Mouse (Mus musculus): ENCODE results near the gene Arl4d. TPM values are rescaled to one million over a fixed set of nuclear protein-coding genes. Genes with fewer than 3 reads are reported as not detected.

Gene Arl4d
- total and polyA plus RNA-seq, 2 experiments = 21.0 to 87.9 TPM

DNA sequence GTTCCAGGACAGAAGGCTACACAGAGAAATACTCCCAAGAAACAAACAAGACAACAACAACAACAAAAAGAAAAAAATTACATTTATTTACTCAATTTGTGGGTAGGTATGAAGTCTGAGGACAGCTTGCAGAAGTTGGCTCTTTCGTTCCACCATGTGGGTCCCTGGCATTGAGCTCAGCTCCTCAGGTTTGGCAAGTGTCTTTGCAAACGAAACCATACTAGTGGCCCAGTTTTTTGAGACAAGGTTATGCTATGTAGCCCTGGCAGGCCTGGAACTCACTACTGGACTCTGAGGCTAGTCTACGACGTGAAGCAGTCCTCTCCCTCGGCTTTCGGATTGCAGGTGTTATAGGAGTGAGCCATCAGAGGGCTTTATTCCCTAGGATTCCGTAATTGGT lies 34.6 kb downstream of the Arl4d start:
- TF ChIP-seq POLR2A (IDR thresholded peaks at IDR 0.05; ENCODE audit: extremely low read depth, insufficient read depth, low read length) (no peak), CTCF (IDR thresholded peaks at IDR 0.05; ENCODE audit: low read depth, low read length) (no peak)
- 22% methylated on average over 7 of the region's 7 CpGs for WGBS
- Histone ChIP-seq H3K9ac (ENCODE audit: low read depth, low read length) (peak overlapping the region; percentile 10; the same call in 1 of the 2 replicates), H3K36me3 (ENCODE audit: control insufficient read depth, insufficient read depth, low read length) (no peaks in the 10 kb centered on the region), H3K4me1 (ENCODE audit: control insufficient read depth, insufficient read depth, low read length) (peaks cover 29% of the 10 kb centered on the region), H3K27me3 (ENCODE audit: control insufficient read depth, insufficient read depth, low read length) (no peaks in the 10 kb centered on the region), H3K79me2 (ENCODE audit: control insufficient read depth, insufficient read depth, low read length) (no peaks in the 10 kb centered on the region), H3K27ac (replicated peaks; ENCODE audit: insufficient read depth, low read depth, low read length) (peak overlapping the region; percentile 94), H3K4me3 (ENCODE audit: insufficient read depth, low read depth, low read length) (no peak overlapping the region)
- no peak for DNase-seq (ENCODE audit: extremely low read depth, low read depth, low spot score)

DNA sequence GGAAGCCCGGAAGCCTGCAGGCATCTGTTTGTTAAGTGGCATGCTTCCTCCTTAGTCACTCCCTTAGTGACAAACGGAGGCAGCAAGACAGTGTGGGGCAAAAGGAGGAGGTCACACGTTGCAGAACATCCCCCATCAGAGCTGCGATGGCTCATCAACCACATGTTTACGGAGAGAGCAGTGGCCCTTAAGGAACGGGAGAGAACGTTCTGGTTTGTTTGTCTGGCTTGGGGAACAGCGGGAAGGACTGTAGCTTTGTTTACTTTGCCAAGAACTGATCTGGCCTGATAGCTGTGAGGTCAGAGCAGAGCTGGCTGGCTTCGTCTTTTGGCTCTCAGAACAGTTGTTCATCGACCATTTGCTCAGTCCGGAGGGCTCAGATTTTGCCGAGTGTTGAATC lies 35.1 kb downstream of the Arl4d start:
- DNase-seq (ENCODE audit: extremely low read depth, low read depth, low spot score) = peak; percentile 99
- H3K27ac ChIP-seq (replicated peaks; ENCODE audit: insufficient read depth, low read depth, low read length) = peak overlapping the region; percentile 94
- H3K9ac ChIP-seq (ENCODE audit: low read depth, low read length) = 0 out of 2 replicates have a peak overlapping the region, but pooled peaks have one; percentile 1

DNA sequence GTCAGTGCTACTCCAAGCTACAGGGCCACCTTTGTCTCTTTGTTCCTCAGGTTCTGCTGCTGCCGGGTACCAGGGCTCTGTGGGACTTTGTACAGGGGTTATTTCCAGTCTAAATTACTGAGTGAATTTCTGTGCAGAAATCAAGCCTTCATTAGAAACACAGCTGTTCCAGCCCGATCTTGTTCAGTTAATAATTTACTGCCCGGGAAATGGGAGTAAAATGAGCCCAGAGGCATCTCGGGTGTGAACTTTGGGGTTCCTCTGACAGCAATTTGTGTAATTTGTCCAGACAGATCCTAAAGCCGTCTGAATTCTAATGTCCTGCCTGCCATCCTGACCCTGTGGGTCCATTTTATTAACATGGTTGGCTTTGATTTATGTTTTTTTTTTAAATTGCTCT lies 38.7 kb downstream of the Arl4d start:
- H3K27ac ChIP-seq (replicated peaks; ENCODE audit: insufficient read depth, low read depth, low read length) = peak overlapping the region; percentile 94
- peaks cover 48% of the 10 kb centered on the region for H3K4me1 ChIP-seq (ENCODE audit: control insufficient read depth, insufficient read depth, low read length)
- H3K4me3 ChIP-seq (ENCODE audit: insufficient read depth, low read depth, low read length) = no peak overlapping the region
- no peaks in the 10 kb centered on the region for H3K79me2 ChIP-seq (ENCODE audit: control insufficient read depth, insufficient read depth, low read length)
- H3K27me3 ChIP-seq (ENCODE audit: control insufficient read depth, insufficient read depth, low read length) = no peaks in the 10 kb centered on the region
- WGBS = 18% methylated on average over 5 of the region's 5 CpGs
- peak overlapping the region; percentile 3; the same call in 1 of the 2 replicates for H3K9ac ChIP-seq (ENCODE audit: low read depth, low read length)
- peak; percentile 93 for DNase-seq (ENCODE audit: extremely low read depth, low read depth, low spot score)
- H3K36me3 ChIP-seq (ENCODE audit: control insufficient read depth, insufficient read depth, low read length) = no peaks in the 10 kb centered on the region
- TF ChIP-seq CTCF (IDR thresholded peaks at IDR 0.05; ENCODE audit: low read depth, low read length) (no peak), POLR2A (IDR thresholded peaks at IDR 0.05; ENCODE audit: extremely low read depth, insufficient read depth, low read length) (no peak)

More for the DNA sequence above, 35.1 kb downstream of the Arl4d start:
- Histone ChIP-seq H3K36me3 (ENCODE audit: control insufficient read depth, insufficient read depth, low read length) (no peaks in the 10 kb centered on the region), H3K4me3 (ENCODE audit: insufficient read depth, low read depth, low read length) (no peak overlapping the region), H3K79me2 (ENCODE audit: control insufficient read depth, insufficient read depth, low read length) (no peaks in the 10 kb centered on the region), H3K27me3 (ENCODE audit: control insufficient read depth, insufficient read depth, low read length) (no peaks in the 10 kb centered on the region), H3K4me1 (ENCODE audit: control insufficient read depth, insufficient read depth, low read length) (peaks cover 31% of the 10 kb centered on the region)
- 4% methylated on average over 12 of the region's 12 CpGs for WGBS
- TF ChIP-seq POLR2A (IDR thresholded peaks at IDR 0.05; ENCODE audit: extremely low read depth, insufficient read depth, low read length) (no peak), CTCF (IDR thresholded peaks at IDR 0.05; ENCODE audit: low read depth, low read length) (no peak)

DNA sequence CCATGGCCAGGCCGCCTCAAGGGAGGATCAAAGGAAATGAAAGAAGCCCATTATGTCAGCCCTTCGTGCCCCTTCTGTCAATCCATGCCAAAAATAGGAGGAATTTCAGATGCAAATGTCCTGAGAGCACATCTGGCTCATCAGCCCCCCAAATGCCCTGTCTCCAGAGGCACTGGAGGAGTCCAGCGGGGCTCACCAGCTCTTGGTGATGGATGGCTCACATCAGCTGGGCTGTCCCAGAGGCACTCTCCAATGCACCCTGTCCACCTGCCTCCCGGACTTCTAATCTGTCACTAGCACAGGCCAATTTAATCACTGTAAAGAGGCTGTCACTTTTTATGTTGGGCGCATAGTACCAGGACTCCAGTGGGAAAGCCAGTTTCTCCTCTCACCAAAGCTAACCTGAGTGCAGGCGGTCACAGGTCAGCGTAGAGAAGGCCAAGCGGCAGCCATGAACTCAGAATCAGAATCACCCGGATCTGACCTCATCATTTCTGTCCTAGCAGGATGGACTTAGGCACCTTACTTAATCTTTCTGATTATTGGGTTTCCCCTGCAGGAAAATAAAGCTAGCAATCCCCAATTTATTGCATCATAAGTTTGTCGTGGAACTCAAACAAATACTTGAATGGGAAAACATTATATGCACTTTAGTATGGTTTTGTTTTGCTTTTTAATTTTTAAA lies 41.6 kb downstream of the Arl4d start:
- Histone ChIP-seq H3K79me2 (ENCODE audit: control insufficient read depth, insufficient read depth, low read length) (no peaks in the 10 kb centered on the region), H3K27ac (replicated peaks; ENCODE audit: insufficient read depth, low read depth, low read length) (peak overlapping the region; percentile 91), H3K36me3 (ENCODE audit: control insufficient read depth, insufficient read depth, low read length) (no peaks in the 10 kb centered on the region), H3K4me3 (ENCODE audit: insufficient read depth, low read depth, low read length) (no peak overlapping the region), H3K9ac (ENCODE audit: low read depth, low read length) (peak overlapping the region; percentile 53), H3K27me3 (ENCODE audit: control insufficient read depth, insufficient read depth, low read length) (no peaks in the 10 kb centered on the region), H3K4me1 (ENCODE audit: control insufficient read depth, insufficient read depth, low read length) (peaks cover 31% of the 10 kb centered on the region)
- no peak for TF ChIP-seq POLR2A (IDR thresholded peaks at IDR 0.05; ENCODE audit: extremely low read depth, insufficient read depth, low read length)
- no peak for TF ChIP-seq CTCF (IDR thresholded peaks at IDR 0.05; ENCODE audit: low read depth, low read length)
- DNase-seq (ENCODE audit: extremely low read depth, low read depth, low spot score) = peak; percentile 99
- WGBS = 45% methylated on average over 10 of the region's 10 CpGs

DNA sequence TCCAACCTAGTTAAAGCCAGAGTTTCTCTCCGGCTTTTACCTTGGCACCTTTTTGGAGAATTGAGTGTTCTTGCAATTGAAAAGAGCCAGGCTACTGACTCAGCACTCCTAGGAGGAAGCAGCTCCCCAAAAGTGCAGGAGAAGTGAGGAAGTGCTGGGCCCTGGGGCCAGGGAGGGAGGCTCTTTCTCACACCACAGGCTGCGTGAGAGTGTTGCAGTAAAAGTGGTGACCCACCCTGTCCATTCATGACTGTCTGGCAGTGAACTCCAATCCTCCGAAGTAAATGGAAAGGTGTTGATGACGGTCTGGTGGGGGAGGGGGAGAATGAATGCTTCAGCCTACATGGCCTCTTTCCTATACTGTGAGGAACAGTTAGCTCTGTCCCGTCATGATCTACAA lies 43.1 kb downstream of the Arl4d start:
- Histone ChIP-seq H3K79me2 (ENCODE audit: control insufficient read depth, insufficient read depth, low read length) (no peaks in the 10 kb centered on the region), H3K27ac (replicated peaks; ENCODE audit: insufficient read depth, low read depth, low read length) (no peak overlapping the region), H3K4me3 (ENCODE audit: insufficient read depth, low read depth, low read length) (no peak overlapping the region), H3K27me3 (ENCODE audit: control insufficient read depth, insufficient read depth, low read length) (no peaks in the 10 kb centered on the region), H3K36me3 (ENCODE audit: control insufficient read depth, insufficient read depth, low read length) (no peaks in the 10 kb centered on the region), H3K4me1 (ENCODE audit: control insufficient read depth, insufficient read depth, low read length) (peaks cover 36% of the 10 kb centered on the region), H3K9ac (ENCODE audit: low read depth, low read length) (no peak overlapping the region)
- DNase-seq (ENCODE audit: extremely low read depth, low read depth, low spot score) = no peak
- no peak for TF ChIP-seq CTCF (IDR thresholded peaks at IDR 0.05; ENCODE audit: low read depth, low read length)
- WGBS = 66% methylated on average over 5 of the region's 5 CpGs

DNA sequence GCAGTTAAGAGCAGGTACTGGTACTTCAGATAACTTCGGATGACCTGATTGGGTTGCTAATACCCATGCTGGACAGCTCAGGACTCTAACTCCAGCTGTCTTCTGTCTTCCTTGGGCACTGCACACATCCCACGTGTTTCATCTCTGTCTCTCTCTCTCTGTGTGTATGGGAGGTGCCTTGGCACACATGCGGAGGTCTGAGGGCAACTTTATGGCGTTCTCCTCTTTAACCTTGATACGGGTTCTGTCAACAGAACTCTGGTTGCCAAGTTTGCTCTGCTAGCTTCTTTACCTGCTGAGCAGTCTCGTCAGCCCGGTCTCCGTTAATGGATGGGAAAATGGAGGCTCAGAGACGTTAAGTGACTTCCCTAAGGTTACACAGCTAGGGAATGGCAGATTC lies 47.5 kb downstream of the Arl4d start:
- Histone ChIP-seq H3K36me3 (ENCODE audit: control insufficient read depth, insufficient read depth, low read length) (no peaks in the 10 kb centered on the region), H3K27me3 (ENCODE audit: control insufficient read depth, insufficient read depth, low read length) (no peaks in the 10 kb centered on the region), H3K79me2 (ENCODE audit: control insufficient read depth, insufficient read depth, low read length) (no peaks in the 10 kb centered on the region), H3K4me1 (ENCODE audit: control insufficient read depth, insufficient read depth, low read length) (peaks cover 20% of the 10 kb centered on the region), H3K4me3 (ENCODE audit: insufficient read depth, low read depth, low read length) (no peak overlapping the region), H3K9ac (ENCODE audit: low read depth, low read length) (no peak overlapping the region; the same call in 1 of the 2 replicates), H3K27ac (replicated peaks; ENCODE audit: insufficient read depth, low read depth, low read length) (peak overlapping the region; percentile 97)
- TF ChIP-seq CTCF (IDR thresholded peaks at IDR 0.05; ENCODE audit: low read depth, low read length) (no peak), POLR2A (IDR thresholded peaks at IDR 0.05; ENCODE audit: extremely low read depth, insufficient read depth, low read length) (no peak)
- WGBS = 19% methylated on average over 9 of the region's 9 CpGs
- DNase-seq (ENCODE audit: extremely low read depth, low read depth, low spot score) = peak; percentile 95

All from liver, adult 2 months (tissue).